Mouse (Mus musculus) testis, postnatal 14 days (tissue): ENCODE measurements around the gene Coa6.
A peak's percentile ranks its signal among the peaks of the same experiment; 100 is the strongest.
"Not testable (repeated sequence)": the region's sequence is repeated elsewhere in the genome, so short reads cannot be mapped to it uniquely, and the experiment has no call there.

ENCODE experiments used
- DNase-seq: peaks from one replicate; pipeline ENCODE4 v3.0.0; 2021; ENCODE audit warnings: low spot score

Gene Coa6

GRCm38 (mm10) chr8:126422174-126422919 lies at the start of gene Coa6:
Gene Coa6, plus strand, starts transcription at chr8:126422515.
- DNase-seq: peak; percentile 97

DNA sequence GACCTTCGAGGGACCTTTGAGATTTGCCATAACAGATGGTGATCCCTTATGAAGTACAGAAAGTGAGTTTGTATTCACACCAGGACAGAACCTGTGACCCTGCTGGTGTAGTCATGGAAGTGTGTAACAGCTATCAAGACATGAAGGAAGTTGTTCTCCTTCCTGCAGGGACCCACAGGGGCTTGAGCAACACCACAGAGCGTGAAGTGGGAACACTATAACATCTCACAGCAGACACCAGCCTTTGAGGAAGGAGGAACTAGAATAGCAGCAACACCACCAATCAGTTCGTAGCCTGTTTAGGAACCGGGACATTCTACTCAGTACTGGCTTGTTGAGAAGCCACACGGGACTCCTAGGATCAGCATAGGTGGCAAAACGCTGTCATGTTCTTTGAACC lies 42.7 kb upstream of the Coa6 start:
- no peak for DNase-seq

DNA sequence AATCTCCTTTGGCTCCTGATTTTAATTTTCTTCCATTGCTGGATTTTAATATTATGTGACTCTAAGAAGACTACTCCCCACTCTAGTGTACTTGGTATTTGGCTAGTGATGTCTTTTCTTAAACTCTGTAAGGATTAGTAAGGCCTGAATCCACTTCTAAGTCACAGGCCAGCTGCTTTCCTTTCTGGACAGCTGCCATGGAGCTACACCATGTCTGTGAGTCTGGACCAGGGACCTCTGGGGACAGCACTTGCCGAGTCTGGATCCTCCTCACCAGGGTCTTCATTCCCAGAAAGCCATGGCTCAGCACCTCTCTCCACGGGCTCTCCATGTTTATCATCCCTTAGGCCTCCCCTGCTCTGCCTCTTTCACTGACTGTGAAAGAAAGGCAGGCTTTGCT lies 42.2 kb upstream of the Coa6 start:
- no peak for DNase-seq

DNA sequence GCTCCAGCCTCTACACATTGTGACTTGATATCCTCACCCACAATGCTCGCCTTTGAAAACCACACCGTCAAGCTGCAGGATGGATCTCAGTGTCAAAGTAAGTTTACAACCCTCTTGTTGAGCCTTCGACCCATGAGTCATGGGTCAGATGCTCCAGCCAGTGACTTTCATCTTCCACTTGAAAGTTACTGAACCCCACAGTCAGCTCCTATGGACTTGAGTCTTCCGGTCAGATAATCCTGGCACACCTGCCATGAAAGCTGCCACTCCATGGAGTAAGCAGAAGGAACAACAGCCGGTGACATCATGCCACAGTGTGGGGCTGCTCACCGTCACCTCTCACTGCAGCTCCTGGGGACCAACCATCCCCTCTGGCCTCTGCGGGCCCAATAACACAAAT lies 41.0 kb upstream of the Coa6 start:
- no peak for DNase-seq

DNA sequence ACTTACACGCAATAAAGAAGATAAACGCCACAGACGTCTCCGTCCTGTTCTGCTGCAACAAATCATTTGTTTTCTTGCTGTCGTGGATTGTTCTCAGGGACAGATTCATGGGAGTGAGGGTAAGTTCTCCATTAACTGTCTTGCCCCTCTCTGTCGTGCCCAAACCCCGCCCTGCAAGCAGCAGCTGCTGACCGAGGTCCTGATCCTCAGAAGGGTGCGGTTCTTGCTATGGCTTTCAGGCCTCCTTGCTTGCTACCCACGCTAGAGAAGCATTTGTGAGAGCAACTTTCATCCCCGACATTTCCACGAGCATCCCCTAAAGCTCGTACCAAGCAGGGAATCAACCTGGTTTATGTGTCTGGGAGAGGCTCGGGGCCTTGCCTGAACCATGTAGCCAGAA lies 40.1 kb upstream of the Coa6 start:
- no peak for DNase-seq

- no peak for DNase-seq
Observed at GRCm38 (mm10) chr8:126382749-126383148, 39.6 kb upstream of the Coa6 start.

GRCm38 (mm10) chr8:126387566-126387965 lies 34.7 kb upstream of the Coa6 start:
- peak; percentile 26 for DNase-seq

DNA sequence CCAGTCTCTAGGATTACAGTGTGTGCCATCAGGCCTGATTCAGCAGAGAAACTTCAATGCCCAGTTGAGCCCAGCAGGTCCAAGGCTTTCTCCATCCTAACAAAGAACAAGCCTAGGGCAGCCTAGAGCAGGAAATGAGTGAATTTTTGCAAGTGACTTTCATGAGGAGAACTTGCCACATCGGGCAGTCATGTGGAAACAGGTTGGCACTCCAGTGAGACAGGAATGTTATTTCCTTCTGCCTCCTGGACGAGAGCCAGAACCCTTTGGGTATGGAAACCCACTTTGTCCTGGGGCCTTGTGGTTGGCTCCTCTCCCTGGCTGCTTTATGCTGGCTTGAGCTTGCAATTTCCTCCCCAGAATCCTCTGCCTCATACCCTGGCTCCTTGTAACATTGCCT lies 30.8 kb upstream of the Coa6 start:
- peak; percentile 28 for DNase-seq

- no peak for DNase-seq
Observed at GRCm38 (mm10) chr8:126395386-126395785, 26.9 kb upstream of the Coa6 start.

DNA sequence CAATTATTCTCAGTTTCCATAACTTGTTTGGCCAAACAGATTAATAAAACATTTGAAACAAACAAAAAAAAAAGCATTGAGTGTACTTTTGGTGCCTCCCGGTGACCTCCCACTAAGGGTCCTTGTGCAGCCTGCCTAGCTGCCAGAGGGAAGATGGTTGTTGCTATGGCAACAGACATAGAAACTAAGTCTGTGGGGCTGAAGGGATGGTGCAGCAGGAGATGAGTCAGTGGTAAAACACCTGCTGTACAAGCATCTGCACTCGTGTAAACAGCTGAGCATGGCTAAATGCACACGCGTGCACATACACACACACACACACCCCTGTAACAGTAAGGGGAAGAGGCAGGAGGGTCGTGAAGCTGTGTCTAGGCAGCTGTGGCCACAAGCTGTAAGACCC lies 26.4 kb upstream of the Coa6 start:
- no peak for DNase-seq

DNA sequence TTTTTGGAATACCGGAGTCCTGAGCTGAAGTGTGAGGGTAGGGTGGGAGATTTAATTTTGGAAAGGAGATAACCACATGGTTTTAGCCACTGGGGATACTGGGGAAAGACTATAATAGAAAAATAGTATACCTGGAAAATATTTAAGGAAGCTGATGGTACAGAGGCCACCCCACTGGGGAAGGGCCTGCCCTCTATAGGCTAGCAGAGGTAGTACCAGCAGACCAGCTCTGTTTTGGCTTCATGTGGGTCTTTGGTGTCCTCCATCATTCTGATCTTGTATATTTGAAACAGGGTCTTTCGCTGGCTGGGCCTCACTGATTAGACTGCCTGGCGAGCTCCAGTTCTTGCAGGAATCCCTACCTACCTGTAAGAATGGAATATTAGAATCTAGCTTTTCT lies 24.0 kb upstream of the Coa6 start:
- no peak for DNase-seq

GRCm38 (mm10) chr8:126404550-126404949 lies 17.8 kb upstream of the Coa6 start:
- not testable (repeated sequence) for DNase-seq

DNA sequence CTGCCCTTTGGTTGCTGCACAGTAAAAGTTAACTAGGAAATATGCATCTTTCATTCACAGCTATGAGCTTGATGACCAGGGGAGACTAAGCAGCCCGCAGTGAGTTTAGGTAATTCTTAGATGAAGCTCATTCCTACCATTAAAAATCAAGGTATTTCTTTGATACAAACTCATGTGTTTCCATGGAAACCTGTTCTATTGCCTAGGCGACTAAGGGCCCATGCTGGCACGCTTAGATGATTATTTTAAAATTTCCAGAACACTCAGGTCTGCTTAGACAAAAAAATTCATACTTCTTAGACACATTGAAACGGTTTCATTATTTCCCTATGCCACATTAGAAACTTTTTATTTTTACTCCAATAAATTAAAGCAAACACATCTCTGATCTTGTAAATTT lies 17.3 kb upstream of the Coa6 start:
- no peak for DNase-seq

DNA sequence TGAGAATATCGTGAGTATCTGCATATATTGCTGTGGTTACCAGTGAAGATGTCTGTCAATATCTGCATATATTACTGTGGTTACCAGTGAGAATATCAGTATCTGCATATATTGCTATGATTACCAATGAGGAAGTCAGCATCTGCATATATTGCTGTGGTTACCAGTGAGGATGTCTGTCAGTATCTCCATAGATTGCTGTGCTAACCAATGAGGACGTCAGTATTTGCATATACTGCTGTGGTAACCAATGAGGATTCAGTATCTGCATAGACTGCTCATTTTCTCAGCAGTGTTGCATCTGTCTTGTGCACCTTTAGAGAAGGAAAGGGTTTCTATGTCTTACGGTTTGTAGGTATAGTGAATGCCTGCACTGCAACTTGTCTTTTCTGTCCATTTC lies 1.5 kb upstream of the Coa6 start:
- no peak for DNase-seq

DNA sequence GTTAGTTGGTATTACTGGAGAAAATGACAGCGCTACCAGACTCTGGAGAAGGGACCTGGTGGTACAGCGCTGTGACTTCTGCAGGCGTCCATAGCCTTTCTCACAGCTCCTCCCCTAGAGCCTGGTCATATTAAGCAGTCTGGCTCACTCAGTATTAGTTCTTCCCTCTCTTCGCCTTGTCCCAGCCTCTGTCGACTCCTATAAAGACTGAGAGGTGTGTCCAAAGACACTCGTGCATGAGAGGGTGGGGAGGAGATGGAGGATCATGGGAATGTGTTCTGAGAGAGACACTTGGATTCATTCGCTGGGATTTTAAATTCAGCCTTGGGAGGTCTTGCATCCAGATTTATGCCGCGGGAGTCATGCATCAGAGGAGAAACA lies 595 bp downstream of the Coa6 start:
- DNase-seq: no peak

GRCm38 (mm10) chr8:126424163-126424562 lies 1.8 kb downstream of the Coa6 start:
- no peak for DNase-seq

GRCm38 (mm10) chr8:126424946-126425345 lies 2.6 kb downstream of the Coa6 start:
- no peak for DNase-seq

DNA sequence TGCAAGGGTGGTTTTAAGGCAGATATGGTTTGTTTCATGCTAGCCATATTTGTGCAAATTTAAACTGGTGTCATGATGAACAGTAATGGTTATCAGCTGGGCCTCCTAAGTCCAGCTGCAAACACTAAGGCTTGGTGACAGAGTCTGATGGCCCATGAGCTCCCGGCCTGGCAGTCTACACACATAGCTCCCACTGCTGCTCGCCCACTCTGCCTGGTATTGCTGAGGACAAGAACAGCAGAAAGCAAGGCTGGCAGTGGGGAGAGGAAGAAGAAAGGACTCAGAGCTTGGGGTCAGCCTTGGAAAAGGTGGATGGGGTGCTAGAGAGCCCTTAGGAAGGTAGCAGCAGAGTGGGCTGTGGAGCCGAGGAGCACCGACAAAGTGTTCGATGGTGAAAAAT lies 7.3 kb downstream of the Coa6 start:
- DNase-seq: no peak

GRCm38 (mm10) chr8:126433827-126434226 lies 11.5 kb downstream of the Coa6 start:
- DNase-seq: no peak

DNA sequence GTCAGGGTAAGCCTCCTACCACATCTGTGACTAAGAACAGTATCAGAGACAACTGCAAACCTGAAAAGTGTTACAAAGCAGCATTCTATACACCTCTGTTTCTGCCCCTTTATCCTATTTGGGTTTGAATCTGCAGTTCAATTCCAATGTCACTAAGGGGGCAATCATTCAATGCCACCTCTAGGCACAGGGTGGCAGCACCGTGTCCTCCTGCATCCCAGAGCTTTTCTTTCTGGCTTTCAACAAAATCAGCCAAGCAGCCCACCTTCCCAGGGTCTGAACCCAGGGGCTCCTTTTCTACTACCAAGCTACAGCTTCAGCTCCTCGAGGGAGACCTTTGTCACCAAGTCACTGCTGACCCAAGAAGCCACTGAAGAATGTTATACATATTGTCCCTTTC lies 16.6 kb downstream of the Coa6 start:
- DNase-seq: no peak

DNA sequence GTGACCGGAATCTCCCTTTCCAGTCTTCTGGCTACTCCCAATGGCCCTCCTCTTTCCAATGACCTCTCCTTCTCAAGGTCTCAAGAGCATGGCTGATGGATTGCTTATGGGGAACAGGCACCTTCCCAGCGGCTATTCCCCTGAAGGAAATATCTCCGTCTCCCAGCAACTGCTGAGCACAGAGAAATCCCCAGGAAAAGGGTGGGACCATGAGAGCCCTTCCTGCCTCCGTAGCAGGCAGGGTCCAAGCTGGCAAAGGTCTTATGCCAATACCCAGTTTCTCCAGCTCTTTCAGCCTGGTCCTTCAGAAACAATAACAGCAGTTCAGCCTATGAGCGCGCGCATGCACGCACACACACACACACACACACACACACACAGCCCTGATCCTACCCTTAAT lies 28.8 kb downstream of the Coa6 start:
- DNase-seq: no peak

DNA sequence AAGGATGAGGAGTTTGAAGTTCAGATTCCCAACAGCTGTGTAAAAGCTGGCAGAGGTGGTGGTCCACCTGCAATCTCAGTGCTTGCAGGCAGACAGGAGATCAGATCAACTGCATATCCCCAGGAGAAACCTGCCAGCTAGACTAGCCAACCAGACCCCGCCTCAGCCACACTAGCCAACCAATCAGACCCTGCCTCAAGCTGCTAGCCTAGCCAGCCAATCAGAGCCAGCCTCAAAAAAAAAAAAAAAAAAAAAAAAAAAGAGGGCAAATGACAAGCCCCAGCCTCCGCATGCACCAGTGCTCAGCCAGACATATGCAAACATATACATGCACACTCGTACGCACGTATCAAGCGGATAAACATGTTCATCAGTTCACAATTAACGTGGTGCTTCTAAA lies 33.1 kb downstream of the Coa6 start:
- DNase-seq: no peak

DNA sequence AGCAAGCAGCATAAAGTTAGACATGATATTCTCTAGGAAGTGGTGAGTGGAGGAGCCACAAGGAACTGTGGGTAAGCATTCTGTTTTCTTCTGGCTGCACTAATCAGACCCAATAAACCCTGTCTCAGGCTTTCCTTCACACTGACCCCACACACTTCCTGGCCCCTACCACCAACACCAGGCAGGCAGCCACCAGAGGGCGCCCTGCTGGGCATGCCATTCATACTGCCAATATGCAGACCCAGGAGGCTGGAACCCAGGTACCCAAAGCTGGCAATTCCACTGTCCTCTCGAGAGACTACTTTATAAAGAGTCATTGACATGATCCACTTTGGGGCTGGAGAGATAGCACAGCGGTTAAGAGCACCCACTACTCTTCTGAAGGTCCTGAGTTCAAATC lies 38.0 kb downstream of the Coa6 start:
- no peak for DNase-seq

DNA sequence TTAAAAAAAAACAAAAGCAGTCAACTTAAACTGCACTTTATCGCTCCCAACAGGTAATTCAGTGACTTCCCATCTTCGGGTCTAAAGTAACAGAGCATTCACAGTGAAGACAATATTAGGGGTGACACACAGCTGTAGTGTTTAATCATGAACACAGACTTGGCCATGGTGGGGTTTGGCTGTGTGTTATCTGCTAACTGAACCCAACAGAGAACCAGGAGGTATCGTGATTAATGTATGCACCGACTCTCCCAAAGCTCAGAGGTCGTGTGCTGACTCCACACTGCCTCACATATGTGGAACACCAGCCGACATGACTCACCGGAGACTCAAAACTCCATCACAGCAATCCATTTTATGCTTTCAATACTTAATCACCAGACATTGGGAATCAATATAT lies 39.4 kb downstream of the Coa6 start:
- DNase-seq: no peak

DNA sequence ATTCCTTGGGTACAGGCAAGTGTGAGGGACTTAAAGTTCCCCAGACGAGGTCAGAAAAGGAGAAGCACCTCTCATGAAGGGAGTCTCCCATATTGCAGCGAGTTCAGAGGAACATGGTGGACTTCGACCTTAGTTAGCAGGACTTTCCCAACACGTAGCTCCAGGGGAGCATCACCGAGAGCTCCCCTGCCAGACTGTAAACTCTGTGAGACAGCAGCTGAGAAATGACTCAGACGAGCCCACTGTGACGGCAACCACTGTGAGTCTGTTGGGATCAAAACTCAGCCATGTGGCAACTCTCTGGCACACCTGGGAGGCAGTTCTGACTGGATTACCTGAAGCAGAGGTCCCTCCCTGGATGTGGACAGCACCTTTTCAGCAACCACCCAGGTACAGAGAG lies 41.8 kb downstream of the Coa6 start:
- no peak for DNase-seq
